In genomic region chr11:82683765-82684505, GRCm38 (mm10) we compare ENCODE assay signal across 8 mouse cellular contexts.
DNase-seq lines count a peak whose midpoint lies in the region; TF ChIP-seq lines count a peak whose summit lies in the region.

No protein-coding gene starts in this region.

- peaks cover 22% of the 10 kb centered on the region; the same call in 1 of the 2 replicates for H3K27me3 ChIP-seq in limb, embryonic 10.5 days (ENCODE audit: low read depth, poor library complexity, severe bottlenecking)
- H3K27me3 ChIP-seq in splenic B cell, adult 2 months (ENCODE audit: control insufficient read depth, insufficient read depth, low read length, poor library complexity, severe bottlenecking), result no peaks in the 10 kb centered on the region
- H3K27me3 ChIP-seq in heart, embryonic 10.5 days (ENCODE audit: insufficient read depth, poor library complexity, severe bottlenecking), result peaks cover 32% of the 10 kb centered on the region

- no peaks in the 10 kb centered on the region for H3K4me1 ChIP-seq in limb, embryonic 10.5 days
- no peaks in the 10 kb centered on the region for H3K4me1 ChIP-seq in heart, embryonic 10.5 days

- no peaks in the 10 kb centered on the region for H3K9me3 ChIP-seq in limb, embryonic 10.5 days (replicated peaks)
- no peaks in the 10 kb centered on the region for H3K9me3 ChIP-seq in heart, embryonic 10.5 days

- no peak overlapping the region for H3K4me3 ChIP-seq in gastrocnemius, adult 2 months
- no peak overlapping the region for H3K4me3 ChIP-seq in limb, embryonic 10.5 days
- no peak overlapping the region for H3K4me3 ChIP-seq in heart, embryonic 10.5 days

- peak; percentile 52 for DNase-seq in kidney, postnatal 10 days
- no peak for DNase-seq in kidney, adult 9 months
- peak; percentile 35 for DNase-seq in ES-CJ7 (ENCODE audit: low read depth, low spot score)
- peak; percentile 76 to 86 for DNase-seq in cerebellum, postnatal 14 days
- DNase-seq in gastrocnemius, adult 2 months, result peak; percentile 38
- DNase-seq in limb, embryonic 10.5 days (ENCODE audit: low spot score), result peak; percentile 47
- DNase-seq in splenic B cell, adult 2 months (ENCODE audit: low read depth, low spot score), result peak; percentile 56
- DNase-seq in heart, embryonic 10.5 days (ENCODE audit: low spot score), result no peak

- intact Hi-C loops in gastrocnemius, adult 2 months (cut with DNase I), result no loop called here

- TF ChIP-seq CTCF in gastrocnemius, adult 2 months (IDR thresholded peaks at IDR 0.05), result peak; percentile 37

- H3K27ac ChIP-seq in gastrocnemius, adult 2 months, result no peak overlapping the region
- H3K27ac ChIP-seq in limb, embryonic 10.5 days, result no peak overlapping the region
- H3K27ac ChIP-seq in heart, embryonic 10.5 days, result no peak overlapping the region

- WGBS in limb, embryonic 10.5 days, result 53% methylated on average over 12 of the region's 12 CpGs
- WGBS in heart, embryonic 10.5 days, result 49% methylated on average over 12 of the region's 12 CpGs

- H3K36me3 ChIP-seq in limb, embryonic 10.5 days, result no peaks in the 10 kb centered on the region
- no peaks in the 10 kb centered on the region for H3K36me3 ChIP-seq in splenic B cell, adult 2 months (ENCODE audit: control insufficient read depth, insufficient read depth, low read length, poor library complexity, severe bottlenecking)
- H3K36me3 ChIP-seq in heart, embryonic 10.5 days, result no peaks in the 10 kb centered on the region

Comparison
In these comparisons a context has a peak if more than half of its experiments do, and no peak if none do; other contexts are left out.
1. DNase-seq: peak in kidney, postnatal 10 days (single experiment), ES-CJ7 (single experiment), cerebellum, postnatal 14 days (2 of 2), gastrocnemius, adult 2 months (single experiment), limb, embryonic 10.5 days (single experiment) and splenic B cell, adult 2 months (single experiment); none in kidney, adult 9 months (single experiment) and heart, embryonic 10.5 days (single experiment).